Mouse (Mus musculus): ENCODE results near the gene Ecpas. TPM values are rescaled to one million over a fixed set of nuclear protein-coding genes. Genes with fewer than 3 reads are reported as not detected.

Ecpas gene
- polyA plus RNA-seq, 1 experiment from 2014 or later: 45.6 TPM

Other genes starting within 250 kb of the Ecpas start
- not detected in 2 replicates for gene Olfr267, start 125.0 kb downstream of the Ecpas start, polyA plus RNA-seq (2014; fragmentation: Nextera tagmentation; extraction: Ambion mirVana)
- gene Zkscan16, start 30.9 kb upstream of the Ecpas start, polyA plus RNA-seq (2014; fragmentation: Nextera tagmentation; extraction: Ambion mirVana): 1.1 TPM in 2 replicates
- 24.4 and 25.9 TPM in 2 replicates for gene Ptgr1, start 74.4 kb upstream of the Ecpas start, polyA plus RNA-seq (2014; fragmentation: Nextera tagmentation; extraction: Ambion mirVana)
- 7.4 and 8.9 TPM in 2 replicates for gene Dnajc25, start 82.3 kb upstream of the Ecpas start, polyA plus RNA-seq (2014; fragmentation: Nextera tagmentation; extraction: Ambion mirVana)
- gene Gm20503, start 90.5 kb upstream of the Ecpas start, polyA plus RNA-seq (2014; fragmentation: Nextera tagmentation; extraction: Ambion mirVana): 9.7 TPM in 2 replicates
- gene Gng10, start 122.3 kb upstream of the Ecpas start, polyA plus RNA-seq (2014; fragmentation: Nextera tagmentation; extraction: Ambion mirVana): 118 and 124 TPM in 2 replicates
- not detected in 2 replicates for gene AI481877, start 226.2 kb upstream of the Ecpas start, polyA plus RNA-seq (2014; fragmentation: Nextera tagmentation; extraction: Ambion mirVana)